Mouse (Mus musculus) large intestine, adult 2 months (tissue): ENCODE measurements around the gene Slit3. TPM values are rescaled to one million over a fixed set of nuclear protein-coding genes. Genes with fewer than 3 reads are reported as not detected.

ENCODE experiments used
- DNase-seq: peaks from one replicate; pipeline ENCODE4 v3.0.0-alpha.2; 2012; ENCODE audit warnings: low read depth, low spot score
- WGBS: fragments of 180-500 bp; shearing (Covaris S2); methylation state at CpG from one replicate; pipeline ENCODE4 v1.1.7; 2018; 5-methylcytosine and 5-hydroxymethylcytosine counted together
- polyA plus RNA-seq: library from polyadenylated mRNA; depleted of rRNA; stranded (reverse); fragments of >200 nt; gene quantifications from 2 replicates; pipeline ENCODE4 v1.2.3, GENCODE M21; 2012

Slit3 gene
- polyA plus RNA-seq, 1 experiment = 4.4 TPM

- no peak for DNase-seq
- WGBS = 64% methylated on average over 8 of the region's 8 CpGs
These were observed 359.1 kb downstream of the Slit3 start for GRCm38 (mm10) chr11:35480146-35480545.

- no peak for DNase-seq
- WGBS = 81% methylated on average over 9 of the region's 9 CpGs
These were observed 360.8 kb downstream of the Slit3 start for GRCm38 (mm10) chr11:35481611-35482363.

- 86% methylated on average over 5 of the region's 5 CpGs for WGBS
- no peak for DNase-seq
These were observed 366.9 kb downstream of the Slit3 start for GRCm38 (mm10) chr11:35487966-35488365.

- DNase-seq = no peak
- WGBS = 57% methylated on average over 5 of the region's 5 CpGs
These were observed 370.7 kb downstream of the Slit3 start for GRCm38 (mm10) chr11:35491701-35492100.

GRCm38 (mm10) chr11:35496874-35497273, 375.9 kb downstream of the Slit3 start:
- no peak for DNase-seq
- 86% methylated on average over 10 of the region's 10 CpGs for WGBS

GRCm38 (mm10) chr11:35497961-35498360, 376.9 kb downstream of the Slit3 start:
- no peak for DNase-seq
- WGBS = 84% methylated on average over 8 of the region's 8 CpGs

- WGBS = 30% methylated on average over 3 of the region's 3 CpGs
- DNase-seq = no peak
These were observed 381.1 kb downstream of the Slit3 start for GRCm38 (mm10) chr11:35502128-35502527.

- WGBS = 58% methylated on average over 5 of the region's 5 CpGs
- DNase-seq = no peak
These were observed 383.0 kb downstream of the Slit3 start for GRCm38 (mm10) chr11:35504051-35504450.

GRCm38 (mm10) chr11:35504916-35505315, 383.9 kb downstream of the Slit3 start:
- 75% methylated on average over 8 of the region's 8 CpGs for WGBS
- DNase-seq = no peak

- DNase-seq = no peak
- 66% methylated on average over 4 of the region's 4 CpGs for WGBS
These were observed 384.3 kb downstream of the Slit3 start for GRCm38 (mm10) chr11:35505316-35505715.

- no peak for DNase-seq
- 68% methylated on average over 9 of the region's 9 CpGs for WGBS
These were observed 384.8 kb downstream of the Slit3 start for GRCm38 (mm10) chr11:35505817-35506216.

GRCm38 (mm10) chr11:35507781-35508390, 386.9 kb downstream of the Slit3 start:
- WGBS = 77% methylated on average over 9 of the region's 9 CpGs
- no peak for DNase-seq

GRCm38 (mm10) chr11:35512686-35513085, 391.7 kb downstream of the Slit3 start:
- DNase-seq = no peak
- WGBS = 15% methylated on average over 4 of the region's 4 CpGs

GRCm38 (mm10) chr11:35513343-35513742, 392.3 kb downstream of the Slit3 start:
- no peak for DNase-seq
- 39% methylated on average over 6 of the region's 6 CpGs for WGBS

GRCm38 (mm10) chr11:35522802-35523452, 401.9 kb downstream of the Slit3 start:
- no peak for DNase-seq
- 65% methylated on average over 10 of the region's 10 CpGs for WGBS

- whole genome bisulfite sequencing = 84% methylated on average over 4 of the region's 4 CpGs
- no peak for DNase-seq
These were observed 402.7 kb downstream of the Slit3 start for GRCm38 (mm10) chr11:35523773-35524172.

- WGBS = 64% methylated on average over 9 of the region's 9 CpGs
- DNase-seq = no peak
These were observed 405.3 kb downstream of the Slit3 start for GRCm38 (mm10) chr11:35526219-35526762.

GRCm38 (mm10) chr11:35527816-35528462, 406.9 kb downstream of the Slit3 start:
- DNase-seq = no peak
- 49% methylated on average over 7 of the region's 7 CpGs for WGBS

GRCm38 (mm10) chr11:35535027-35535426, 414.0 kb downstream of the Slit3 start:
- 70% methylated on average over 6 of the region's 6 CpGs for WGBS
- no peak for DNase-seq
